Mouse (Mus musculus) stomach, postnatal 0 days (tissue): ENCODE data around the gene Kctd19. TPM values are rescaled to one million over a fixed set of nuclear protein-coding genes. Genes with fewer than 3 reads are reported as not detected.

Source experiments
- ATAC-seq: fragments of 200-750 bp; cut with Nextera tagmentation; 2 replicates; pipeline ENCODE4 v1.8.0; 2017; ENCODE audit not compliant: low FRiP score, low TSS enrichment
- DNase-seq: peaks from one replicate; pipeline ENCODE4 v3.0.0-alpha.2; 2016; ENCODE audit warnings: low spot score
- H3K27ac ChIP-seq: fragments of 300-500 bp; sonication (generic); replicated peaks from 2 replicates; pipeline ENCODE4 v1.5.1; 2014; ENCODE audit warnings: mild to moderate bottlenecking, control low read depth
- H3K27me3 ChIP-seq: fragments of 300-500 bp; sonication (generic); 2 replicates; pipeline ENCODE4 v1.6.1; 2014; ENCODE audit warnings: low read length; ENCODE audit not compliant: control insufficient read depth, insufficient read depth
- H3K36me3 ChIP-seq: fragments of 300-500 bp; sonication (generic); 2 replicates; pipeline ENCODE4 v1.6.1; 2014; ENCODE audit warnings: low read length, mixed read lengths; ENCODE audit not compliant: control insufficient read depth, insufficient read depth
- H3K4me1 ChIP-seq: fragments of 300-500 bp; sonication (generic); replicated peaks from 2 replicates; pipeline ENCODE4 v1.6.1; 2014; ENCODE audit warnings: antibody characterized with exemption; ENCODE audit not compliant: control insufficient read depth, insufficient read depth
- H3K4me2 ChIP-seq: fragments of 300-500 bp; sonication (generic); replicated peaks from 2 replicates; pipeline ENCODE4 v1.6.1; 2014; ENCODE audit warnings: low read depth, mild to moderate bottlenecking, control low read depth, moderate library complexity
- H3K4me3 ChIP-seq: fragments of 300-500 bp; sonication (generic); 2 replicates; pipeline ENCODE4 v1.5.1; 2014; ENCODE audit warnings: low read depth, low read length, control low read depth
- H3K9ac ChIP-seq: fragments of 300-500 bp; sonication (generic); 2 replicates; pipeline ENCODE4 v1.6.1; 2014; ENCODE audit warnings: mild to moderate bottlenecking, low read length, control low read depth, mixed read lengths
- H3K9me3 ChIP-seq: fragments of 300-500 bp; sonication (generic); 2 replicates; pipeline ENCODE4 v1.6.1; 2016; ENCODE audit warnings: low read length; ENCODE audit not compliant: control insufficient read depth
- CTCF ChIP-seq: IDR thresholded peaks from 2 replicates; pipeline ENCODE4 v1.5.1; 2016; ENCODE audit warnings: antibody characterized with exemption, low read depth, mild to moderate bottlenecking, moderate library complexity
- EP300 ChIP-seq: optimal IDR thresholded peaks from 2 replicates; pipeline ENCODE3; 2016; ENCODE audit warnings: antibody characterized with exemption
- WGBS: fragments of 180-500 bp; shearing (Covaris S2); extraction: QIAGEN DNeasy Blood & Tissue Kit; methylation state at CpG from one replicate; pipeline ENCODE4 v1.1.7; 2014; 5-methylcytosine and 5-hydroxymethylcytosine counted together
- polyA plus RNA-seq: library from polyadenylated mRNA; unstranded; fragments of >200 nt; fragmentation: Nextera tagmentation; extraction: Ambion mirVana; gene quantifications from 2 replicates; pipeline ENCODE4 v1.2.1, GENCODE M21; 2015

Gene Kctd19
- polyA plus RNA-seq, 1 experiment from 2014 or later: not detected

- Histone ChIP-seq H3K27ac (no peak overlapping the region), H3K4me2 (no peak overlapping the region), H3K4me3 (no peak overlapping the region), H3K36me3 (no peaks in the 10 kb centered on the region), H3K9me3 (no peaks in the 10 kb centered on the region), H3K9ac (no peak overlapping the region), H3K4me1 (no peaks in the 10 kb centered on the region), H3K27me3 (no peaks in the 10 kb centered on the region)
- TF ChIP-seq EP300 (no peak), CTCF (peak; percentile 65)
- DNase-seq (no peak), ATAC-seq (no peak)
- 67% methylated on average over 2 of the region's 2 CpGs for WGBS
These were observed 46.2 kb downstream of the Kctd19 start for GRCm38 (mm10) chr8:105367107-105367506.

- Histone ChIP-seq H3K36me3 (no peaks in the 10 kb centered on the region), H3K4me3 (no peak overlapping the region), H3K4me2 (no peak overlapping the region), H3K27ac (no peak overlapping the region), H3K9me3 (no peaks in the 10 kb centered on the region), H3K9ac (no peak overlapping the region), H3K27me3 (no peaks in the 10 kb centered on the region), H3K4me1 (no peaks in the 10 kb centered on the region)
- ATAC-seq: no peak
- DNase-seq: no peak
- 56% methylated on average over 12 of the region's 12 CpGs for WGBS
- TF ChIP-seq CTCF: no peak
- TF ChIP-seq EP300: no peak
These were observed 51.3 kb downstream of the Kctd19 start for GRCm38 (mm10) chr8:105361751-105362702.

- Histone ChIP-seq H3K4me1 (no peaks in the 10 kb centered on the region), H3K27me3 (no peaks in the 10 kb centered on the region), H3K27ac (no peak overlapping the region), H3K36me3 (no peaks in the 10 kb centered on the region), H3K4me3 (no peak overlapping the region), H3K9me3 (no peaks in the 10 kb centered on the region), H3K4me2 (no peak overlapping the region), H3K9ac (no peak overlapping the region)
- ATAC-seq (peak; percentile 46; the same call in 1 of the 2 replicates), DNase-seq (no peak)
- WGBS: 49% methylated on average over 4 of the region's 4 CpGs
- TF ChIP-seq EP300 (no peak), CTCF (peak; percentile 70)
These were observed 53.7 kb downstream of the Kctd19 start for GRCm38 (mm10) chr8:105359646-105360045.

- Histone ChIP-seq H3K27me3 (no peaks in the 10 kb centered on the region), H3K4me1 (no peaks in the 10 kb centered on the region), H3K36me3 (no peaks in the 10 kb centered on the region), H3K4me3 (no peak overlapping the region), H3K27ac (no peak overlapping the region), H3K9me3 (no peaks in the 10 kb centered on the region), H3K4me2 (no peak overlapping the region), H3K9ac (no peak overlapping the region)
- TF ChIP-seq EP300: no peak
- ATAC-seq: no peak
- WGBS: 59% methylated on average over 15 of the region's 15 CpGs
- no peak for DNase-seq
These were observed 54.1 kb downstream of the Kctd19 start for GRCm38 (mm10) chr8:105359208-105359607.

- no peak overlapping the region for H3K9ac ChIP-seq
- no peak for DNase-seq
- no peaks in the 10 kb centered on the region for H3K27me3 ChIP-seq
- no peaks in the 10 kb centered on the region for H3K36me3 ChIP-seq
- no peak overlapping the region for H3K4me2 ChIP-seq
- no peak overlapping the region for H3K4me3 ChIP-seq
- TF ChIP-seq EP300: no peak
- TF ChIP-seq CTCF: no peak
- ATAC-seq: 0 out of 2 replicates have a peak, but pooled peaks have one; percentile 2
- 83% methylated on average over 14 of the region's 14 CpGs for WGBS
- no peak overlapping the region for H3K27ac ChIP-seq
- no peaks in the 10 kb centered on the region for H3K9me3 ChIP-seq
- no peaks in the 10 kb centered on the region for H3K4me1 ChIP-seq
These were observed 56.6 kb downstream of the Kctd19 start for GRCm38 (mm10) chr8:105356681-105357080.
